Mouse (Mus musculus) embryonic facial prominence, embryonic 13.5 days (tissue): ENCODE data around the gene Gm11444. TPM values are rescaled to one million over a fixed set of nuclear protein-coding genes. Genes with fewer than 3 reads are reported as not detected.
A peak's percentile ranks its signal among the peaks of the same experiment; 100 is the strongest.

Experiments used
- ATAC-seq: fragments of 200-750 bp; cut with Nextera tagmentation; 2 replicates; pipeline ENCODE4 v1.8.0; 2017; ENCODE audit warnings: low read depth; ENCODE audit not compliant: insufficient number of reproducible peaks, insufficient read depth, low FRiP score, low TSS enrichment
- H3K27ac ChIP-seq: fragments of 300-500 bp; sonication (generic); 2 replicates; pipeline ENCODE4 v1.5.1; 2015; ENCODE audit warnings: moderate library complexity, mild to moderate bottlenecking, inconsistent platforms
- H3K27me3 ChIP-seq: fragments of 300-500 bp; sonication (generic); 2 replicates; pipeline ENCODE4 v1.6.1; 2015; ENCODE audit warnings: mild to moderate bottlenecking, inconsistent platforms
- H3K36me3 ChIP-seq: fragments of 300-500 bp; sonication (generic); 2 replicates; pipeline ENCODE4 v1.6.1; 2015; ENCODE audit warnings: mild to moderate bottlenecking, inconsistent platforms
- H3K4me1 ChIP-seq: fragments of 300-500 bp; sonication (generic); 2 replicates; pipeline ENCODE4 v1.6.1; 2015; ENCODE audit warnings: inconsistent platforms
- H3K4me2 ChIP-seq: fragments of 300-500 bp; sonication (generic); 2 replicates; pipeline ENCODE4 v1.6.1; 2015; ENCODE audit warnings: moderate library complexity, mild to moderate bottlenecking, inconsistent platforms
- H3K4me3 ChIP-seq: fragments of 300-500 bp; sonication (generic); 2 replicates; pipeline ENCODE4 v1.5.1; 2015; ENCODE audit warnings: mild to moderate bottlenecking, inconsistent platforms
- H3K9ac ChIP-seq: fragments of 300-500 bp; sonication (generic); 2 replicates; pipeline ENCODE4 v1.6.1; 2015; ENCODE audit warnings: mild to moderate bottlenecking, inconsistent platforms
- H3K9me3 ChIP-seq: fragments of 300-500 bp; sonication (generic); 2 replicates; pipeline ENCODE4 v1.6.1; 2016; ENCODE audit warnings: inconsistent platforms
- WGBS: fragments of 180-500 bp; shearing (Covaris S2); methylation state at CpG from one replicate; pipeline ENCODE4 v1.1.7; 2015; ENCODE audit warnings: mixed read lengths; 5-methylcytosine and 5-hydroxymethylcytosine counted together
- polyA plus RNA-seq: library from polyadenylated mRNA; unstranded; fragments of >200 nt; fragmentation: Nextera tagmentation; extraction: Ambion mirVana; gene quantifications from 2 replicates; pipeline ENCODE4 v1.2.1, GENCODE M21; 2015

Gm11444 gene
- polyA plus RNA-seq, 1 experiment from 2014 or later, result not detected

DNA sequence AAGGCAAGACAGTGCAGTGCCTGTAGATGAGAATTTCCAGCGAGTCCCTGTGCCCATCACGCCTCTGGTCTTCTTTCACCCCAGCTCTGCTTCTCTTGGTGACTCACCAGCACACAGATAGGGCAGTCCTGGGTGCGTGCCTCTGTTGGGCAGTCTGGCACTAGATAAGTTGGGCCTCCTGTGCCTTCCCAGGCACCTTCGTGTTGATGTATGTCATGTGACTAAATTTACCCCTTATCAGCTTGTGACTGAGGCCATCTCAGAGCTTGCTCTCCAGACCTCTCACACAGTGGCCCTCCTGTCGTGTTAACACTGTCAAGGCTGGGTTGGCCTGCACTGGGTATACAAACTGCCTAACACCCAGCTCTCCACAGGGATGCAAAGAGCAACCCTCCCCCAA, 46.1 kb downstream of the Gm11444 start:
- no peak overlapping the region for H3K4me2 ChIP-seq
- H3K27ac ChIP-seq, result no peak overlapping the region
- no peaks in the 10 kb centered on the region for H3K9me3 ChIP-seq
- no peak overlapping the region for H3K4me3 ChIP-seq
- H3K27me3 ChIP-seq, result no peaks in the 10 kb centered on the region
- ATAC-seq, result no peak
- 87% methylated on average over 5 of the region's 5 CpGs for WGBS
- H3K4me1 ChIP-seq, result peaks cover 11% of the 10 kb centered on the region
- H3K9ac ChIP-seq, result no peak overlapping the region
- no peaks in the 10 kb centered on the region for H3K36me3 ChIP-seq

DNA sequence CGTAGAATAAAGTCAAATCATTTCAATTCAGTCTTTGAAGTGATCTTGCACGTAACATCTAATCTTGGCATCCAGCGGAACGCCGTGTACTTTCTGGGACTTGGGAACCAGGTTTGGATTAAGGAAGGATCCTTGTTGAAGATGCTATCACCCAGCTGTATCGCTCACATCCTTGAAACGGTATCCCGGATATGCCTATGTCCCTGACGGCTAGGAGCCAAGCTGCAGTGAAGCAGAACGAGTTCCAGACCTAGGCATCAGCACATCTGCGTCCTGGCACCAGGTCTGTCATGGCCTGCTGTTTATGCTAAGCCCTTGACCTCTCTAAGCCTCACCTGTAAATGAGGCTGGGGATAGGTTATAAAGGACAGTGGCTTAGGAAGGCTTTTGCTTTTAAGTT, 49.8 kb downstream of the Gm11444 start:
- H3K27me3 ChIP-seq, result no peaks in the 10 kb centered on the region
- no peaks in the 10 kb centered on the region for H3K36me3 ChIP-seq
- no peak overlapping the region for H3K9ac ChIP-seq
- H3K9me3 ChIP-seq, result no peaks in the 10 kb centered on the region
- no peak overlapping the region for H3K4me2 ChIP-seq
- 42% methylated on average over 11 of the region's 11 CpGs for WGBS
- no peak overlapping the region for H3K27ac ChIP-seq
- no peak overlapping the region for H3K4me3 ChIP-seq
- no peak for ATAC-seq
- H3K4me1 ChIP-seq, result peaks cover 11% of the 10 kb centered on the region

DNA sequence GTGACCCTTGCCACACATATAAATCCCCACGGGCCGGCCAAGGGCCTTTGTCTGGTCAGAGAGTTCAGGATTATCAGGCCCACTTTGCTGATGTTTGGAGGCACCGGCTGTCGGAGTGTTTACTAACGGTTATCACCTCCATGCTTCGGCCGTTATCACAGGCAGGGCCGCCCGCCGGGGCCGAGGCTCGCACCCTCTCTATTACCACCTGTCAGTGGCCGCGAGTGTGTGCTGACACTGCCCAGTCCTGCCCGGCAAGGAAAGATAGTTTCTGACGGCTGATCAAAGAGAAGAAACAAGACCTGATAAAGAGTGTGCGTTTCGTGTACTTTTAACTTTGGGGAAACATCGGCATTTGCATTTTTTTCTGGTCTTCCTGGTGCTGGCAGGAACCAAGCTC, 50.3 kb downstream of the Gm11444 start:
- no peak overlapping the region for H3K4me3 ChIP-seq
- no peaks in the 10 kb centered on the region for H3K36me3 ChIP-seq
- 59% methylated on average over 19 of the region's 19 CpGs for WGBS
- no peaks in the 10 kb centered on the region for H3K27me3 ChIP-seq
- H3K9ac ChIP-seq, result no peak overlapping the region
- no peak overlapping the region for H3K4me2 ChIP-seq
- H3K4me1 ChIP-seq, result peaks cover 11% of the 10 kb centered on the region
- ATAC-seq, result no peak
- H3K9me3 ChIP-seq, result no peaks in the 10 kb centered on the region
- peak overlapping the region; percentile 12; the same call in 1 of the 2 replicates for H3K27ac ChIP-seq

DNA sequence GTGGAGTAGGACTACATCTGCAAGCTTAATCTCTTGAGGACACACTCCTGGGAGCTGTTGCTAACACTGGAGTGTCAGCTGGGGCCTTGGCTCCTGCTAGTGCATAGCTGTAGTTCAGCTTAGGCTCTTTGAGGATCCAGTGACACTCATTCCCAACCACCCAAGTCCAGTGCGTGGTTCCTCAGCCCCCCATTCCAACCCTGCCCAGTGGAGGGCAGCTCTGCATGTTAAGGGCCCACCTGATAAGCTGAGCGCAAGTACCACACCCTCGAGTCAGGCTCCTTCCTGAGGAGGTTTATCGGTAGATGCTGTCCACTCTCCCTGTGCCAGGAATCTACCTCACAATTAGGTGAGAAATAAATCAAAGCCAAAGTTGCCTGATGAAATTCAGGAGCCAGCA, 50.7 kb downstream of the Gm11444 start:
- Histone ChIP-seq H3K27me3 (no peaks in the 10 kb centered on the region), H3K4me1 (peaks cover 11% of the 10 kb centered on the region), H3K4me2 (no peak overlapping the region), H3K9ac (no peak overlapping the region), H3K36me3 (no peaks in the 10 kb centered on the region), H3K9me3 (no peaks in the 10 kb centered on the region), H3K27ac (peak overlapping the region; percentile 12; the same call in 1 of the 2 replicates), H3K4me3 (no peak overlapping the region)
- 84% methylated on average over 4 of the region's 4 CpGs for WGBS
- no peak for ATAC-seq

Other genes starting within 250 kb of the Gm11444 start
- gene Tbx2, start 17.8 kb downstream of the Gm11444 start, polyA plus RNA-seq, result 14.2 and 14.5 TPM in 2 replicates
- gene Tbx4, start 36.1 kb upstream of the Gm11444 start, polyA plus RNA-seq, result 3.0 and 3.1 TPM in 2 replicates